Mouse (Mus musculus) forebrain, postnatal 0 days (tissue): Measurements from ENCODE around the gene Gm156. TPM values are rescaled to one million over a fixed set of nuclear protein-coding genes. Genes with fewer than 3 reads are reported as not detected.

ENCODE experiments used
- ATAC-seq: fragments of 200-750 bp; cut with Nextera tagmentation; 2 replicates; pipeline ENCODE4 v1.8.0; 2017; ENCODE audit warnings: mild to moderate bottlenecking, moderate library complexity
- DNase-seq: peaks from one replicate; pipeline ENCODE4 v3.0.0-alpha.2; 2015
- H3K27ac ChIP-seq: fragments of 300-500 bp; sonication (generic); 2 replicates; pipeline ENCODE4 v1.5.1; 2014; ENCODE audit warnings: low read depth, mild to moderate bottlenecking, antibody characterized with exemption, low read length, moderate library complexity, mixed read lengths
- H3K27me3 ChIP-seq: fragments of 300-500 bp; sonication (generic); 2 replicates; pipeline ENCODE4 v1.6.1; 2014; ENCODE audit warnings: mild to moderate bottlenecking, low read length, mixed read lengths; ENCODE audit not compliant: insufficient read depth
- H3K36me3 ChIP-seq: fragments of 300-500 bp; sonication (generic); 2 replicates; pipeline ENCODE4 v1.6.1; 2014; ENCODE audit warnings: mild to moderate bottlenecking, moderate library complexity; ENCODE audit not compliant: insufficient read depth
- H3K4me1 ChIP-seq: fragments of 300-500 bp; sonication (generic); 2 replicates; pipeline ENCODE4 v1.6.1; 2014; ENCODE audit warnings: antibody characterized with exemption; ENCODE audit not compliant: insufficient read depth
- H3K4me2 ChIP-seq: fragments of 300-500 bp; sonication (generic); 2 replicates; pipeline ENCODE4 v1.6.1; 2014; ENCODE audit warnings: low read depth, mild to moderate bottlenecking, moderate library complexity
- H3K4me3 ChIP-seq: fragments of 300-500 bp; sonication (generic); 2 replicates; pipeline ENCODE4 v1.5.1; 2014; ENCODE audit warnings: low read depth, low read length, mixed read lengths
- H3K9ac ChIP-seq: fragments of 300-500 bp; sonication (generic); 2 replicates; pipeline ENCODE4 v1.6.1; 2014; ENCODE audit warnings: mild to moderate bottlenecking
- H3K9me3 ChIP-seq: fragments of 300-500 bp; sonication (generic); 2 replicates; pipeline ENCODE4 v1.6.1; 2016; ENCODE audit warnings: low read length
- CTCF ChIP-seq: sonication (generic); IDR thresholded peaks from 2 replicates; pipeline ENCODE4 v1.5.1; 2016; ENCODE audit warnings: antibody characterized with exemption, control low read depth, low read depth
- WGBS: fragments of 180-500 bp; shearing (Covaris S2); extraction: QIAGEN DNeasy Blood & Tissue Kit; methylation state at CpG from one replicate; pipeline ENCODE4 v1.1.7; 2014; 5-methylcytosine and 5-hydroxymethylcytosine counted together
- polyA plus RNA-seq: library from polyadenylated mRNA; unstranded; fragments of >200 nt; fragmentation: Nextera tagmentation; extraction: Ambion mirVana; gene quantifications from 2 replicates; pipeline ENCODE4 v1.2.1, GENCODE M21; 2015
- total RNA-seq: library from RNA; depleted of rRNA; stranded (reverse); fragments of >200 nt; gene quantifications from 2 replicates; pipeline ENCODE4 v1.2.3, GENCODE M21; 2014; rRNA removed

Gene Gm156
- total and polyA plus RNA-seq, 2 experiments from 2014 or later: not detected

DNA sequence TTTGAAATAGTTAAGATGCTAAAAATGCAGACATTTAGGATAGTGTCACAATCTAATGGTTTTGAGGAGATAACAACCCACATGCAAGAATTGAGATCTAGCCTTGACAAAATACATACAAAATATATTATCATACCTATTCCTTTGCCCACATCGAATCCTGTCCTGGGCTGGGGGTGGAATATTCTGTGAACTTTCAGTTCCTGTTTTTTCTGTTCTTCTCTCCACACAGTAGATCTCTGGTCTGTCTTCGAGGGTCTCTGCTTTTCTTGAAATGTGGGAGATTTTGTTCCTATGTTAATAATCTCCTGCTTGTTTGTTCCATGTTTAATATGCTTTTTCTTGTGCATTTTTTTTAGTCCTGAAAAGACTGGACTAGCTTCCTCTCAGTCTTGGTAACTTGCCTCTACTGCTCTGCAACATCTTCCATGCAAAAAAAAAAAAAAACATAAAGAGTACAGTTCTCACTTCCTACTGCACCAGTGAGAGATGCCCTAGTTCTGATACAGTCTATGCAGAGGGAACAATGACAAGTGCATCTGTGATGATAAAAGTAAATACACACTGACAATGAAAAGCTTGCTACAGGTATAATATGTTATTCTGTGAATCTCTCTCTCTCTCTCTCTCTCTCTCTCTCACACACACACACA, 43.9 kb downstream of the Gm156 start, which contains the start of gene Klri2:
Gene Klri2, minus strand, starts transcription at position 416 of the 653 bp plus-strand sequence.
- Histone ChIP-seq H3K4me3 (no peak within 1 kb of the TSS), H3K27ac (no peak within 1 kb of the TSS), H3K4me1 (no peaks in the 10 kb centered on the region), H3K9ac (no peak within 1 kb of the TSS), H3K9me3 (no peaks in the 10 kb centered on the region), H3K36me3 (no peaks in the 10 kb centered on the region), H3K27me3 (no peaks in the 10 kb centered on the region), H3K4me2 (no peak within 1 kb of the TSS)
- DNase-seq (no peak), ATAC-seq (no peak)
- TF ChIP-seq CTCF: no peak
- 60% methylated on average over 2 of the region's 2 CpGs for WGBS

GRCm38 (mm10) chr6:129736414-129736813, 47.7 kb downstream of the Gm156 start:
- no peak overlapping the region for H3K4me3 ChIP-seq
- ATAC-seq: no peak
- H3K4me1 ChIP-seq: no peaks in the 10 kb centered on the region
- no peak overlapping the region for H3K27ac ChIP-seq
- no peaks in the 10 kb centered on the region for H3K36me3 ChIP-seq
- H3K4me2 ChIP-seq: no peak overlapping the region
- no peaks in the 10 kb centered on the region for H3K27me3 ChIP-seq
- DNase-seq: no peak
- no peaks in the 10 kb centered on the region for H3K9me3 ChIP-seq
- TF ChIP-seq CTCF: no peak
- H3K9ac ChIP-seq: no peak overlapping the region

GRCm38 (mm10) chr6:129727237-129727636, 56.8 kb downstream of the Gm156 start:
- Histone ChIP-seq H3K4me3 (no peak overlapping the region), H3K4me1 (no peaks in the 10 kb centered on the region), H3K27ac (no peak overlapping the region), H3K9ac (no peak overlapping the region), H3K9me3 (no peaks in the 10 kb centered on the region), H3K36me3 (no peaks in the 10 kb centered on the region), H3K4me2 (no peak overlapping the region), H3K27me3 (no peaks in the 10 kb centered on the region)
- DNase-seq: no peak
- 92% methylated on average over 1 of the region's 1 CpGs for WGBS
- ATAC-seq: no peak
- TF ChIP-seq CTCF: no peak

DNA sequence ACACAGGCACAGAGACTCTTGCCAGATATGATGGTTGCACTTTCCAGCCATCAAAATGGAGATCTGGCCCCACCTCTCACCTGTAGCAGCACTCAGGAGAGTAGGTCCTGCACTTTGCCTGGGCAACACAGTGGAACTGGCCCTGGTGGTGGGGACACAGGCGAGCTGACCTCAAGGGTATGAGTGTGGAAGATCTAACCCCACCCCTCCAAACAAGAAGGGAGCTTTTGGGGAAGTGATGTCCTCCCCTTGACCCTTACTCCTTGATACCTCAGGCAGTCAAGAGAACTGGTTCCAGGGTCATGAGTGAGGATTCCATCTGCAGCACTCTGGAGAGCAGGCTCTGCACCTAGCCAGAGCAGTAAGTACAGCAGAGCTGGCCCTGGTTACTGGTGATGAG, 62.7 kb downstream of the Gm156 start:
- no peak; the same call in 1 of the 2 replicates for ATAC-seq
- Histone ChIP-seq H3K27me3 (no peaks in the 10 kb centered on the region), H3K9ac (no peak overlapping the region), H3K27ac (no peak overlapping the region), H3K9me3 (no peaks in the 10 kb centered on the region), H3K36me3 (no peaks in the 10 kb centered on the region), H3K4me2 (no peak overlapping the region), H3K4me3 (no peak overlapping the region), H3K4me1 (no peaks in the 10 kb centered on the region)
- TF ChIP-seq CTCF: no peak
- WGBS: 65% methylated on average over 1 of the region's 1 CpGs
- no peak for DNase-seq

- DNase-seq (no peak), ATAC-seq (no peak)
- no peak for TF ChIP-seq CTCF
- no peak overlapping the region for H3K27ac ChIP-seq
- no peak overlapping the region for H3K4me2 ChIP-seq
- H3K9me3 ChIP-seq: no peaks in the 10 kb centered on the region
- H3K27me3 ChIP-seq: no peaks in the 10 kb centered on the region
- WGBS: 21% methylated on average over 3 of the region's 3 CpGs
- no peak overlapping the region for H3K4me3 ChIP-seq
- H3K36me3 ChIP-seq: no peaks in the 10 kb centered on the region
- no peak overlapping the region for H3K9ac ChIP-seq
- no peaks in the 10 kb centered on the region for H3K4me1 ChIP-seq
These were observed 63.6 kb downstream of the Gm156 start for GRCm38 (mm10) chr6:129720487-129720886.

DNA sequence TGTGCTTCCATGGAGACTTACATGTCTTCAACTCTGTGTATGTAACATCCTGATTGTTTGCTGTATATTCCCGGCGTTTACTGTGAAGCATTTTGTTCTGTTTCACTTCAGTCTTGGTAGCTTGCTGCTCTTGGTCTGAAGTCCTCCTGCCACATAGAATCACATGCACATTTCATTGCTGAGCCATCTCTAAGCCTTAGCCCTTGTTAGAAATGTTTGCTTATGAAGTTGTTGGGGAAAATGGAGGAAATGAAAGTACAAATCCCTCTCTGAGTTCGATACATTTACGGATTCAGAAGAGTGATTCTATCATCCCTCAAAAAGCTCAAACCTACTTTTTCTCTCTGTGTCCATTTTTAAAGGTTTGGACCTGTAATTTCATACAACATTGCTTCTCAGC, 67.0 kb downstream of the Gm156 start, which contains the start of gene Klri1:
Gene Klri1, minus strand, starts transcription at position 101 of the 400 bp plus-strand sequence.
- no peak within 1 kb of the TSS for H3K4me3 ChIP-seq
- ATAC-seq: no peak
- TF ChIP-seq CTCF: no peak
- no peak within 1 kb of the TSS for H3K9ac ChIP-seq
- no peak for DNase-seq
- H3K4me1 ChIP-seq: no peaks in the 10 kb centered on the region
- no peaks in the 10 kb centered on the region for H3K36me3 ChIP-seq
- H3K27ac ChIP-seq: no peak within 1 kb of the TSS
- 94% methylated on average over 4 of the region's 4 CpGs for WGBS
- H3K9me3 ChIP-seq: no peaks in the 10 kb centered on the region
- no peaks in the 10 kb centered on the region for H3K27me3 ChIP-seq
- no peak within 1 kb of the TSS for H3K4me2 ChIP-seq

Other genes starting within 250 kb of the Gm156 start
- gene Klre1, start 206.4 kb downstream of the Gm156 start, total RNA-seq: not detected in 2 replicates
- gene Klre1, start 206.4 kb downstream of the Gm156 start, polyA plus RNA-seq: 0.18 TPM in 1 of 2 replicates, not detected in the other
- gene Klrd1, start 192.5 kb downstream of the Gm156 start, total RNA-seq: not detected in 2 replicates
- gene Klrd1, start 192.5 kb downstream of the Gm156 start, polyA plus RNA-seq: not detected in 2 replicates
- not detected in 2 replicates for gene Klrk1, start 160.4 kb downstream of the Gm156 start, total RNA-seq
- not detected in 2 replicates for gene Klrk1, start 160.4 kb downstream of the Gm156 start, polyA plus RNA-seq
- gene Klrc3, start 140.9 kb downstream of the Gm156 start, total RNA-seq: not detected in 2 replicates
- gene Klrc3, start 140.9 kb downstream of the Gm156 start, polyA plus RNA-seq: not detected in 2 replicates
- gene Klrc2, start 123.6 kb downstream of the Gm156 start, total RNA-seq: not detected in 2 replicates
- gene Klrc2, start 123.6 kb downstream of the Gm156 start, polyA plus RNA-seq: not detected in 2 replicates
- gene Klrc1, start 105.3 kb downstream of the Gm156 start, total RNA-seq: not detected in 2 replicates
- gene Klrc1, start 105.3 kb downstream of the Gm156 start, polyA plus RNA-seq: 0.14 TPM in 1 of 2 replicates, not detected in the other
- not detected in 2 replicates for gene Klri1, start 67.1 kb downstream of the Gm156 start, total RNA-seq
- gene Klri1, start 67.1 kb downstream of the Gm156 start, polyA plus RNA-seq: not detected in 2 replicates
- 0.08 TPM in 1 of 2 replicates, not detected in the other for gene Klri2, start 43.8 kb downstream of the Gm156 start, total RNA-seq
- gene Klri2, start 43.8 kb downstream of the Gm156 start, polyA plus RNA-seq: 0.10 TPM in 1 of 2 replicates, not detected in the other
- not detected in 2 replicates for gene Gm17631, start 78.4 kb upstream of the Gm156 start, total RNA-seq
- gene Gm17631, start 78.4 kb upstream of the Gm156 start, polyA plus RNA-seq: not detected in 2 replicates
- not detected in 2 replicates for gene Klra17, start 92.4 kb upstream of the Gm156 start, total RNA-seq
- not detected in 2 replicates for gene Klra17, start 92.4 kb upstream of the Gm156 start, polyA plus RNA-seq
- gene Klra5, start 133.4 kb upstream of the Gm156 start, total RNA-seq: not detected in 2 replicates
- not detected in 2 replicates for gene Klra5, start 133.4 kb upstream of the Gm156 start, polyA plus RNA-seq
- gene Klra6, start 242.7 kb upstream of the Gm156 start, total RNA-seq: not detected in 2 replicates
- gene Klra6, start 242.7 kb upstream of the Gm156 start, polyA plus RNA-seq: not detected in 2 replicates